Mouse (Mus musculus) gastrocnemius, adult 2 months (tissue): ENCODE measurements at regions not wholly inside any gene's neighbourhood (a gene's known extent, or its start where the extent isn't known, plus 50 kb on each side); places are given as distances from the start of the nearest gene placed in this dataset.

ENCODE experiments used
- DNase-seq: peaks from one replicate; pipeline ENCODE4 v3.0.0; 2022
- H3K27ac ChIP-seq: fragments of 200-600 bp; 2 replicates; pipeline ENCODE4 v1.8.1; 2022; ENCODE audit warnings: mild to moderate bottlenecking
- H3K4me3 ChIP-seq: fragments of 200-600 bp; 2 replicates; pipeline ENCODE4 v1.8.1; 2022; ENCODE audit warnings: mild to moderate bottlenecking, moderate library complexity
- CTCF ChIP-seq: fragments of 200-600 bp; IDR thresholded peaks from 2 replicates; pipeline ENCODE4 v1.8.1; 2022; ENCODE audit warnings: antibody characterized with exemption, mild to moderate bottlenecking, moderate library complexity
- intact Hi-C: fragments of 180-260 bp; cut with DNase I; formaldehyde crosslinking; loops from one replicate; pipeline ENCODE4 v1.15.1; 2025

DNA sequence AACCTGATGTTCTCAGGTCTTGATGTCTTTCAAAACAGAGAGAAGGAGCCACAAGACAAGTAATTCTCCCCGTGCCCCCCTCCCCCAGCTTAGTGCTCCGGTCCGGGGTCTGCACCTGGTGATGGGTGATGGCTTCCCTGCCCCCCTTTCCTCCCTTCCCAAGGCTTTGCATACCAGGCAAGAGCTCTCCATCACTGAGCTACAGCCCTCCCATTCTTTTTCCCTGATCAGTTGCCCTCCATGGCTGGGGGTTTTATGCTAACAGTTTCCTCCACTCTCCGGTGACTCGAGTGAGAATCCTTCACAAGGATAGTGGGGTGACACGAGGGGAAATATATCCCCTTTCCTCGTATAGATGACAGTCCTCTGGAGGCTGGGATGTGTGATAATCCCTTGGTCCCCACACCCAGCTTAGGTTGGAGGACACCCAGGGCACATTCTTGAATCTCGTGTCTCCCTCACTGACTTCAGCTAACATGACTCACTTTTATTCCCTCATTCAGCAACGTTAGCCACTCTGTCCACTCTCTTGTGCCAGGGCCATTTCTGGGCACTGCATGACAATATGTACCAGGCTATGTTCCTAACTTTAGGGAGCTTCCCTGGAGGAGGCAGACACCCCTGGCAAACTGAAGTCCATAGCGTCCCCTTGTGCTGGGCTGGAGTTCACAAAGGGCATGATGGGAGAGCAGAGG lies 61.9 kb upstream of the Ampd3 start:
- intact Hi-C loops = no loop called here
- peak; percentile 68 for DNase-seq
- TF ChIP-seq CTCF = no peak
- Histone ChIP-seq H3K27ac (peak overlapping the region; percentile 80), H3K4me3 (peak overlapping the region; percentile 17; the same call in 1 of the 2 replicates)

DNA sequence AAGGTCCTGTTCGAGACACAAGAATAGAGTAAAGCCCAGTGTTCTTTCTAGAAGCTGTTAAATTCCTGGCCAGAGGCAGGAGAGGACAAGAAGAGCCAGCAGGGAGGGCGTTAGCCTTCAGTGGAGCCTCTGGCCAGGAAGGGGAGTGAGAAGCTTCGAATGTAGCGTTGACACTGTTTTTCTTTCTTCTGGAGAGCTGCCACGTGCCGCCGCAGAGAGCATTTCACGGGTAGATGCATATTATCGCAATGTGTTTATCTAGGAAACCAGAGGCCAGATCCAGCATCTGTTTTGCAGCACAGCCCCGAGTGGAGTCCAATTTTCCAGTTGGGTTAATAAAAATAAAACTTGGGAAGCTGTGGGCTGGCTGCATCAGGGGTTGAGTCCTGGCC lies 61.3 kb upstream of the Ampd3 start:
- intact Hi-C loops = no loop called here
- Histone ChIP-seq H3K4me3 (peak overlapping the region; percentile 17), H3K27ac (peak overlapping the region; percentile 80)
- peak; percentile 85 for DNase-seq
- TF ChIP-seq CTCF = no peak

DNA sequence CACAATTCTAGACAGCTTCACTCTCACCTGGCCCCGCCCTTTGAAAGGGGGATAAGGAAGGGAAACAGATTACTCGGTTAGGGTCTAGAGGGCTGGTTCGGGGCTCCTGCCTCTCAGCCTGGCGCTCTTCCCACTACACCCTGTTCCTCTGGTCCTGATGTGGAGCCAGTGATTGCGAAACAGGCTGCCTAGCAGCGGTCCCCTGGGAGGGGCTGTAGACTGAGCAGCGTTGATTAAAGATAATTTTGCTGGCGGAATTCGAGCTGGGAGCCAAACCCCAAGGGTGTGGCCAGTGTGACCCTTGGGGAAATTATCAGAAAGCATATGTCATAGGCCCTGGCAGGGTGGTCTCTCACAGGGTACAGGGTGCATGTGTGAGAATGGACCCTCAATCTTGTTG lies 59.9 kb upstream of the Ampd3 start:
- Histone ChIP-seq H3K4me3 (no peak overlapping the region), H3K27ac (peak overlapping the region; percentile 80)
- DNase-seq = peak; percentile 88
- intact Hi-C loops = no loop called here
- TF ChIP-seq CTCF = no peak

DNA sequence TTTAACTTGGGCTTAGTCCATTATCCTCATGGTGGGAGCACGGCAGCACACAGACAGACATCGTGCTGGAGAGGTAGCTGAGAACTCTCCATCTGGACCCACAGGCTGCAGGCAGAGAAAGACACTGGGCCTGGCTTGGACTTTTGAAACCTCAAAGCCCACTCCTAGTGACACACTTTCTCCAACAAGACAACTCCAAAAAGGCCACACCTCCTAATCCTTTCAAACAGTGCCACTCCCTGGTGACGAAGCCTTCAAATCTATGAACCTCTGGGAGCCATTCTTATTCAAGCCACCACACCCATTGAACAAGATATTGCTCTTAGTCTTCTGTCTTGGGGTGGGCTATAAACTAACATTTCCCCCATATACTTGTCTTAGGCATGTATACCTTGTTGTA lies 59.2 kb upstream of the Ampd3 start:
- Histone ChIP-seq H3K4me3 (no peak overlapping the region), H3K27ac (peak overlapping the region; percentile 80)
- intact Hi-C loops = no loop called here
- no peak for TF ChIP-seq CTCF
- no peak for DNase-seq

DNA sequence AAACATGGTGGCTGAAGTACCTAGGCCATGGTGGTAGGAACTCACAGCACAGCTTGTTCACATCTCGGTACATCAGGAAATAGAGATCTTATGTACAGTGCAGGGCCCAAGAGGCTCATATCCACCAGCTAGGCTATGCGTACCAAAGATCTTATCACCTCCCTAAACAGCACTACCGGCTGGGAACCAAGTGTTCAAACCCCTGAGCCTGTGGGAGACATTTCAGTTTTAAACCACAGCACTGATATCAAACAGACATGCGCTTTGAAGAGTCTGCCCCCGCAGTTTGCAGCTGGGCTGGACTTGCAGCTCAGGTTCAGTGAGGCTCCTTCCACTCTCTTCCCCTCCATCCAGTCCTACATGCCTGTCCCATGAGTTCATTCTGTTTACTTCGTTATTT lies 58.4 kb upstream of the Ampd3 start:
- DNase-seq = no peak
- TF ChIP-seq CTCF = no peak
- Histone ChIP-seq H3K27ac (peak overlapping the region; percentile 80), H3K4me3 (no peak overlapping the region)
- intact Hi-C loops = no loop called here

DNA sequence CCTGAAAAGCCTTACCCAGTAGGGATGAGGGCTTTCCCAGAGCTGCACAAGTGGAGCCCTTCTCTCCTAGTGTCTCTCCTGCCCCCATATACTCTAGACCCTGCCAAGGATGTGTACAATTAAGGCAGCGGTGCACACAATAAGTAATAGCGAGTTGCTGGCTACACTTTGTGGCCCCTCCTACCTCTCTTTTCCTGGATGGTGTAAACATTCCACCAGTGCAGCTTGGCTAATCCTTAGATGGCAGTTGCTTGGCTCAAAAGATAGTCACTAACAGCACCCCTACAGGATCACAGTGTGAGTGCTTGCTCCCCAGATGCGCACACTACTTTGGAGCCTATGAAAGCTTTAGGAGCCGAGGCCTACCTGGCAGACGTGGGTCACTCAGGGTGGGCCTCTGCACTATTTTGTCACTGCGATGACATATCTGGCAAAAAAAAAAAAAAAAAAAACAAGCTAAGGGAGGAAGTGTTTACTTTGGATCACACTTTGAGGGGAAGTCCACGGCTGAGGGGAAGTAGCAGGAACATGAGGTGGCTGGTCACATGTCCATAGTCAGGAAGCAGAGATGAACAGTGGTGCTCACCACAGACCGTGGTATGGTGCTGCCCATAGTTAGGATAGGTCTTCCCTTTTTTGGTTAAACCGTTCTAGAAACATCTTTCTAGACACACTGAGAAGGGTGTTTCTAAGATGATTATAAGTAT lies 57.6 kb upstream of the Ampd3 start:
- DNase-seq = no peak
- TF ChIP-seq CTCF = no peak
- intact Hi-C loops = no loop called here
- H3K27ac ChIP-seq = peak overlapping the region; percentile 80
- H3K4me3 ChIP-seq = no peak overlapping the region

DNA sequence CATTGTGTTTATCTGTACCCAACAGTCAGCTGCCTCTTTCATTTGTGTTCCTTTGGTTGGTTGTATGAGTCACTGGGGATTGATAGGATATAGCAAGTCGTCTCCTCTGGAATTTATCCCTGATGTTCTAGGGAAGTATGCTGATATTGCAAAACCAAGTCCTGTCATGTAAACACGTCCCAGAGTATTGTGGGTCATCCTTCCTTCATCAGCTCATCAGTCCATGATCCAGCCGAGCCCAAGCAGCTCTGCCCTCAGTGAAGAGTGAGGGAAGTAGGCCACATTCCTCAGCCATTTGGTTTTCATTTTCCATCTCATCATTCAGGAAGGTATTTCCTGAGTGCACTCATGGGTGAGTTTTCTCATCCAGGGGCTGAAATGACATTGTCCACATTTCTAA lies 54.3 kb upstream of the Ampd3 start:
- Histone ChIP-seq H3K27ac (no peak overlapping the region), H3K4me3 (no peak overlapping the region)
- no peak for DNase-seq
- TF ChIP-seq CTCF = no peak
- intact Hi-C loops = no loop called here

DNA sequence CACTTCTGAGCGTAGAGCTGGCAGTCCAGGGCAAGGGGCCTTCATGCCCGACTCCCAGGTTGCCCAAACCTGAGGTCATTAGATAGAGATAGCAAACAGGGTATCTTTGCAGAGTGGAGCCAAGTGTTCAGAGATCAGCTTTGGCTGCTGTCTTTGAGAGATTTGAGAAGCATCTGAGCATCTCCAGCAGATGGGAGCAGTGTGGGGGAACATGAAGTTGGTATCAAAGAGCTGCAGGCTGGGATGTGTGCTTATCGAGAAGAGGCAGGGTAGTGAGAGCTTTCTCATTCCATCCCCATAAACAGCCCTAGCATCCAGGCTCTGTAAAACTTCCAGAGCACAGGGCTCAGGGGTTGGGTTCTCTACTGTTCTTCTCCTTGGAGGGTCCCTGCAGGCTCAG lies 52.9 kb upstream of the Ampd3 start:
- intact Hi-C loops = no loop called here

DNA sequence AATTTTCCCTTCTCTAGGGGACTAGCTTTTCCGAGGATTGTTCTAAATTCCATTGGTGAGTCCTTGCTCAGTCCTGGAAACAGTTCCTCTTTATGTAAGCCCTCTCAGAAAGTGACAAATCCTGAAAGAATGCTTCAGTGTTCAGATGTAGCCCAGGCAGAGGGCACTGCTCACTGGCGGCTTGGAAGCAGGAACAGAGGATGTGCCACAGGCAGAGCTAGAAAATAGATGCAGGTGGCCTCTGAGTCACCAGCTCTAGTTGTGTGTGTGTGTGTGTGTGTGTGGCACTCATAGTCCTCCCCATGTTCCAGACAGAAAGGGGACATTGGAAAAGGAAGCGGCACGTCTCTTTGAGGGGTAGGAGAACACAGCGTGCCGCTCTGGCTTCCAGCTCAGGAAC lies 52.5 kb upstream of the Ampd3 start:
- intact Hi-C loops = no loop called here
- peak overlapping the region; percentile 69 for H3K27ac ChIP-seq
- no peak overlapping the region for H3K4me3 ChIP-seq
- peak; percentile 39 for DNase-seq
- no peak for TF ChIP-seq CTCF

More for the DNA sequence above, 52.9 kb upstream of the Ampd3 start:
- Histone ChIP-seq H3K27ac (peak overlapping the region; percentile 69), H3K4me3 (no peak overlapping the region)
- no peak for TF ChIP-seq CTCF
- no peak for DNase-seq

DNA sequence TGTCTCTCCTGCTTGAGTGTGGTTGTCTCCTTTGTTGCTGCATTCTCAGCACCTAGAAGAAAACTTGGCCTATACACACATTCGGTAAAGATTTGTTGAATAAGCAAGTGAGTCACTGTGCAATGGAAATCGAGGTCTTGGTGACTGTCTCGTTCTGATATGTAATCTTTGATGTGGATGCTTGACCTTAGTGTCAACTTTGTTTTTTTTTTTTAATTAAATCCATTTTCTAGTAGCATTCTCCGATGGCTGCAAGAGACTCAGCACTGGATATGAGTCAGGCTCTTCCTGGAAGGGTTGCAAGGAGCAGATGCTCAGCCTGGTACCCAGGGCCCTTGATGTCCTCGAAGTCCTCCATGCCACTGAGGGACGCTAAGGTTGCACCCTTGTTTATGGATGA lies 50.9 kb upstream of the Ampd3 start:
- Histone ChIP-seq H3K27ac (no peak overlapping the region), H3K4me3 (no peak overlapping the region)
- intact Hi-C loops = no loop called here
- no peak for DNase-seq
- TF ChIP-seq CTCF = no peak
